ENCODE assay signal across 8 mouse cellular contexts in the genomic region with DNA sequence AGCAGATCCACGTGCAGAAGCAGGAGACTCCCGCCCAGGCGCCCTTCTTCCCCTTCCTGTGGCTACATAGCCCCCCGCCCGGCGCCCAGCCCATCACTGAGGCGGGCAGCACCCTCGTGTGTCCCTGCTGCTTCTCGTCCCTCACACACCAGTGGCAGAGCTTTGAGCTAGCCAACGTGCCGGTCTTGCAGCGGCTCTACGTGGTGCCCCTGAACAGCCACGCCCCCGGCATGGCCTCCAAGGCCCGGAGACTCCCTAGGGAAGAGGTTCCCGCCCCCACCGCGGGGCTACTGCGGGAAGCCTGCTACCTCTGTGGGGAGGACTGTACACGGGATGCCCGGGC. TPM values are rescaled to one million over a fixed set of nuclear protein-coding genes. Genes with fewer than 3 reads are reported as not detected.
A peak's percentile ranks its signal among the peaks of the same experiment; 100 is the strongest.
DNase-seq lines count a peak whose midpoint lies in the region; ATAC-seq and TF ChIP-seq lines count a peak whose summit lies in the region.

No protein-coding gene starts in this region.

- DNase-seq in liver, adult 2 months (ENCODE audit: extremely low read depth, low read depth, low spot score), result no peak
- DNase-seq in liver, result no peak
- DNase-seq in heart, postnatal 14 days, result peak; percentile 43 to 46
- no peak for DNase-seq in layer of hippocampus, postnatal 36 days
- DNase-seq in cerebellum, adult 8-10 months, result no peak

- 6% methylated on average over 22 of the region's 22 CpGs for WGBS in liver, adult 2 months
- 2% methylated on average over 22 of the region's 22 CpGs for WGBS in limb, embryonic 15.5 days
- 3% methylated on average over 22 of the region's 22 CpGs for WGBS in olfactory bulb, adult 2 months

- no peak for TF ChIP-seq POLR2A in liver, adult 2 months (IDR thresholded peaks at IDR 0.05; ENCODE audit: extremely low read depth, insufficient read depth, low read length)
- no peak for TF ChIP-seq POLR2A in olfactory bulb, adult 2 months (IDR thresholded peaks at IDR 0.05; ENCODE audit: insufficient read depth, low read depth, low read length)

- 0 out of 2 replicates have a peak, but pooled peaks cover 4% of the 10 kb centered on the region for H3K4me1 ChIP-seq in liver, adult 2 months (ENCODE audit: control insufficient read depth, insufficient read depth, low read length)
- peaks cover 40% of the 10 kb centered on the region for H3K4me1 ChIP-seq in brown adipose tissue, adult 24 weeks (ENCODE audit: control insufficient read depth, insufficient read depth, insufficient read length, low read length)
- peaks cover 89% of the 10 kb centered on the region for H3K4me1 ChIP-seq in limb, embryonic 15.5 days
- H3K4me1 ChIP-seq in olfactory bulb, adult 2 months (ENCODE audit: control insufficient read depth, insufficient read depth, low read length), result peaks cover 84% of the 10 kb centered on the region

- H3K9ac ChIP-seq in liver, adult 2 months (ENCODE audit: low read depth, low read length), result no peak overlapping the region
- peak overlapping the region; percentile 67; the same call in 1 of the 2 replicates for H3K9ac ChIP-seq in limb, embryonic 15.5 days

- no peaks in the 10 kb centered on the region for H3K9me3 ChIP-seq in limb, embryonic 15.5 days

- H3K27ac ChIP-seq in liver, adult 2 months (replicated peaks; ENCODE audit: insufficient read depth, low read depth, low read length), result no peak overlapping the region
- no peak overlapping the region for H3K27ac ChIP-seq in brown adipose tissue, adult 24 weeks (replicated peaks; ENCODE audit: low read depth, low read length)
- no peak overlapping the region for H3K27ac ChIP-seq in limb, embryonic 15.5 days
- H3K27ac ChIP-seq in olfactory bulb, adult 2 months (ENCODE audit: insufficient read depth, low read depth, low read length), result no peak overlapping the region

- H3K79me2 ChIP-seq in liver, adult 2 months (ENCODE audit: control insufficient read depth, insufficient read depth, low read length), result no peaks in the 10 kb centered on the region

- intact Hi-C loops in heart, postnatal 14 days (cut with DNase I), result no loop called here

- no peak for ATAC-seq in limb, embryonic 15.5 days (ENCODE audit: insufficient number of reproducible peaks, low FRiP score, low TSS enrichment, low read depth)

- peak overlapping the region; percentile 95 for H3K4me2 ChIP-seq in limb, embryonic 15.5 days

- H3K27me3 ChIP-seq in liver, adult 2 months (ENCODE audit: control insufficient read depth, insufficient read depth, low read length), result peaks cover 4% of the 10 kb centered on the region
- H3K27me3 ChIP-seq in limb, embryonic 15.5 days, result 0 out of 2 replicates have a peak, but pooled peaks cover 8% of the 10 kb centered on the region

- H3K36me3 ChIP-seq in liver, adult 2 months (ENCODE audit: control insufficient read depth, insufficient read depth, low read length), result no peaks in the 10 kb centered on the region
- H3K36me3 ChIP-seq in limb, embryonic 15.5 days, result no peaks in the 10 kb centered on the region

- no peak for TF ChIP-seq CTCF in liver, adult 2 months (IDR thresholded peaks at IDR 0.05; ENCODE audit: low read depth, low read length)
- TF ChIP-seq CTCF in olfactory bulb, adult 2 months (IDR thresholded peaks at IDR 0.05; ENCODE audit: insufficient read depth, low read depth, low read length), result no peak

- peak overlapping the region; percentile 65; the same call in 1 of the 2 replicates for H3K4me3 ChIP-seq in liver, adult 2 months (ENCODE audit: insufficient read depth, low read depth, low read length)
- peak overlapping the region; percentile 64 for H3K4me3 ChIP-seq in brown adipose tissue, adult 24 weeks (ENCODE audit: insufficient read depth, low read depth, low read length)
- peak overlapping the region; percentile 69 for H3K4me3 ChIP-seq in limb, embryonic 15.5 days
- peak overlapping the region; percentile 87 for H3K4me3 ChIP-seq in olfactory bulb, adult 2 months (ENCODE audit: insufficient read depth, low read depth, low read length)

RNA-seq across cellular contexts. Expression of gene Gse1, which starts 1.3 kb away (rescaled TPM):
- 2.6 and 3.6 TPM in 2 replicates for total RNA-seq in liver, adult 2 months (2014; rRNA removed)
- polyA plus RNA-seq in liver, adult 2 months (2012; rRNA removed), result 8.5 and 10.0 TPM in 2 replicates
- 8.0 and 9.9 TPM in 2 replicates for polyA plus RNA-seq in brown adipose tissue, adult 24 weeks (2012; ENCODE audit: insufficient read depth, insufficient read length, missing spikeins)
- 10 to 100 TPM; 29.0 to 33.1 TPM for total RNA-seq in heart, postnatal 14 days (2021)
- 6.8 and 7.3 TPM in 2 replicates for polyA plus RNA-seq in limb, embryonic 15.5 days (2015; fragmentation: Nextera tagmentation; extraction: Ambion mirVana)
- 42.5 and 91.1 TPM in 2 replicates for polyA plus RNA-seq in olfactory bulb, adult 2 months (2012; ENCODE audit: insufficient read depth, insufficient read length, low replicate concordance, missing spikeins)
- total RNA-seq in layer of hippocampus, postnatal 36 days (2021), result 100 to 1,000 TPM; 147 to 155 TPM

RNA-seq across cellular contexts. Expression of gene Fam92b, which starts 52.3 kb away (rescaled TPM):
- total RNA-seq in liver, adult 2 months (2014; rRNA removed), result not detected in 2 replicates
- polyA plus RNA-seq in liver, adult 2 months (2012; rRNA removed), result not detected in 2 replicates
- not detected in 2 replicates for polyA plus RNA-seq in brown adipose tissue, adult 24 weeks (2012; ENCODE audit: insufficient read depth, insufficient read length, missing spikeins)
- not detected for total RNA-seq in heart, postnatal 14 days (2021)
- polyA plus RNA-seq in limb, embryonic 15.5 days (2015; fragmentation: Nextera tagmentation; extraction: Ambion mirVana), result not detected in 2 replicates
- not detected in 2 replicates for polyA plus RNA-seq in olfactory bulb, adult 2 months (2012; ENCODE audit: insufficient read depth, insufficient read length, low replicate concordance, missing spikeins)
- total RNA-seq in layer of hippocampus, postnatal 36 days (2021), result under 1 TPM; 0.30 to 0.53 TPM

Comparison
In these comparisons a context has a peak if more than half of its experiments do, and no peak if none do; other contexts are left out.
1. DNase-seq: peak in heart, postnatal 14 days (2 of 2); none in liver, adult 2 months (single experiment), liver (single experiment), layer of hippocampus, postnatal 36 days (0 of 2) and cerebellum, adult 8-10 months (single experiment).
2. Peak in every context shown above with its lines, with median percentiles within 50 percentile points of each other: H3K4me3 ChIP-seq.